Mouse (Mus musculus): ENCODE results near the gene Dppa3. TPM values are rescaled to one million over a fixed set of nuclear protein-coding genes. Genes with fewer than 3 reads are reported as not detected.
A peak's percentile ranks its signal among the peaks of the same experiment; 100 is the strongest.

The Dppa3 gene
- polyA plus RNA-seq, 2 experiments: 0.10 TPM; not detected in 1

DNA sequence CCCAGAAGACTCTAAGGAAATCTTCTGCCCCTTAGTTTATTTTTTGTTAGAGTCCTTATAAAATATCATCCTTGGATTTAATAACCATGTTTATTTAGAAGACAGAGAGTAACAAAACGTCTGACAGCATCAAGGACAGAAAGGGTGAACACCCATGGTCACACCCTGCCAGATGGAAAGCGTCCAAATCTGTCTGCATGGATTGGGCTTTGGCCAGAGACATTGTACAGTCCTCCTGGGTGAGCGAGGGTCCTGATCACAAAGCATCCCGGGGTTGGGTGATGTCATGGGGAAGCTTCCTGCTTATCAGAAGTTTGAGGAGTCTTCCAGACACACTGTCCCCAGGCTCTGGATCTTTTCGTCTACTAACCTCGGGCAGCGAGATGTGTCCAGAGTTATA lies 39.7 kb downstream of the Dppa3 start:
- no peak overlapping the region for H3K4me2 ChIP-seq (replicated peaks; ENCODE audit: low read depth, low read length, severe bottlenecking)

DNA sequence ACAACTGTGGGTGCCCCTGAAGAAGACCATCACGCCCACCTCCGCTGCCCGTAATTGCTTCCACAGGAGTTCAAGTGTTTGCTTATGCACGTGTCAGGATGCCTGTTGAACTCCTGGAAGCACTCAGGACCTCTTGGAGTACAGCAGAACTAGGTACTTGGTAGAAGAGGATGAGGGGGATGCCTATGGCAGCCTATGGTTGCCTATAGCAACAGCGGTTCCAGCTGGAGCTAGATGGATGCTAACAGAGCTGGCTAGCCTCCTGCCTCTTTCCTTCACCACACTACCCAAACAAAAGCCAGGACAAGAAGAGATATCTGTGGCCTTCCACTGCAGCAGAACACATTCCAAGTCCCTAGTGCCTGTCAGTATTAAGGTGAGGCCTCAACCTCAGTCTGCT lies 41.5 kb downstream of the Dppa3 start:
- no peak overlapping the region for H3K9ac ChIP-seq (ENCODE audit: low read depth, low read length, severe bottlenecking)
- peaks cover 5% of the 10 kb centered on the region; the same call in 1 of the 2 replicates for H3K4me1 ChIP-seq (ENCODE audit: control insufficient read depth, insufficient read depth, low read length)
- H3K27ac ChIP-seq (replicated peaks; ENCODE audit: low read depth, low read length): no peak overlapping the region
- no peak overlapping the region for H3K4me2 ChIP-seq (replicated peaks; ENCODE audit: low read depth, low read length, severe bottlenecking)
- H3K9me3 ChIP-seq (ENCODE audit: control insufficient read depth, low read length): no peaks in the 10 kb centered on the region
- 73% methylated on average over 5 of the region's 5 CpGs for WGBS
- DNase-seq (ENCODE audit: low spot score) (no peak), ATAC-seq (ENCODE audit: low FRiP score, low read depth) (no peak)
- H3K36me3 ChIP-seq (ENCODE audit: control insufficient read depth, insufficient read depth, low read length): no peaks in the 10 kb centered on the region
- H3K27me3 ChIP-seq (ENCODE audit: control insufficient read depth, insufficient read depth, low read length): peaks cover 9% of the 10 kb centered on the region; the same call in 1 of the 2 replicates
- H3K4me3 ChIP-seq (replicated peaks; ENCODE audit: low read length): no peak overlapping the region
- no peak for TF ChIP-seq POLR2A (IDR thresholded peaks at IDR 0.05; ENCODE audit: borderline replicate concordance, extremely low read depth, insufficient read depth, insufficient read length)

More for the DNA sequence above, 39.7 kb downstream of the Dppa3 start:
- Histone ChIP-seq H3K4me1 (ENCODE audit: control insufficient read depth, insufficient read depth, low read length) (peaks cover 5% of the 10 kb centered on the region; the same call in 1 of the 2 replicates), H3K27ac (replicated peaks; ENCODE audit: low read depth, low read length) (no peak overlapping the region), H3K9ac (ENCODE audit: low read depth, low read length, severe bottlenecking) (no peak overlapping the region), H3K4me3 (replicated peaks; ENCODE audit: low read length) (no peak overlapping the region), H3K9me3 (ENCODE audit: control insufficient read depth, low read length) (no peaks in the 10 kb centered on the region), H3K27me3 (ENCODE audit: control insufficient read depth, insufficient read depth, low read length) (peaks cover 9% of the 10 kb centered on the region; the same call in 1 of the 2 replicates), H3K36me3 (ENCODE audit: control insufficient read depth, insufficient read depth, low read length) (no peaks in the 10 kb centered on the region)
- 74% methylated on average over 7 of the region's 7 CpGs for WGBS
- no peak for DNase-seq (ENCODE audit: low spot score)
- no peak for ATAC-seq (ENCODE audit: low FRiP score, low read depth)
- TF ChIP-seq POLR2A (IDR thresholded peaks at IDR 0.05; ENCODE audit: borderline replicate concordance, extremely low read depth, insufficient read depth, insufficient read length): no peak

DNA sequence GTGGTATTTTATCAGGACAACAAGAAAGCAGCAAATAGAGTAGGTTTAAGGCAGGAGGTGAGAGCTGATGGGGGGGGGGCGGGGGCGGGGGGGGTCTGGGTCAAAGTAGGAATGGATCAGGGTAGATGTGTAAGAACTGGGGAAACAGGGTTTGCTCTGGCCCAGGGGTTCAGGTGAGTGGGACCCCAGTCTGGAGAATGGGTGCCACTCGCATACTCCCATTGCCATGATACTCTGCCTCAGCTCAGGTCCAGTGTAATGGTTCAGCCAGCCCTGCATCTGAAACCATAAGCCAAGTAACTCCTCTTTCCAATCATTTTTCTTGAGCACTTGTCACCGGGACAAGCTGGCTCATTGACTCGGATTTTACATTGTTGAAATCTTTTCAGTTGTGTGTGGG lies 42.6 kb downstream of the Dppa3 start:
- Histone ChIP-seq H3K9me3 (ENCODE audit: control insufficient read depth, low read length) (no peaks in the 10 kb centered on the region), H3K4me2 (replicated peaks; ENCODE audit: low read depth, low read length, severe bottlenecking) (no peak overlapping the region), H3K9ac (ENCODE audit: low read depth, low read length, severe bottlenecking) (no peak overlapping the region), H3K36me3 (ENCODE audit: control insufficient read depth, insufficient read depth, low read length) (no peaks in the 10 kb centered on the region), H3K4me1 (ENCODE audit: control insufficient read depth, insufficient read depth, low read length) (peaks cover 5% of the 10 kb centered on the region; the same call in 1 of the 2 replicates), H3K27me3 (ENCODE audit: control insufficient read depth, insufficient read depth, low read length) (0 out of 2 replicates have a peak, but pooled peaks cover under 1% of the 10 kb centered on the region), H3K4me3 (replicated peaks; ENCODE audit: low read length) (no peak overlapping the region), H3K27ac (replicated peaks; ENCODE audit: low read depth, low read length) (no peak overlapping the region)
- 84% methylated on average over 4 of the region's 5 CpGs for WGBS
- ATAC-seq (ENCODE audit: low FRiP score, low read depth): no peak
- TF ChIP-seq POLR2A (IDR thresholded peaks at IDR 0.05; ENCODE audit: borderline replicate concordance, extremely low read depth, insufficient read depth, insufficient read length): no peak
- no peak for DNase-seq (ENCODE audit: low spot score)

GRCm38 (mm10) chr6:122669406-122670200 lies 43.4 kb downstream of the Dppa3 start:
- Histone ChIP-seq H3K4me3 (replicated peaks; ENCODE audit: low read length) (peak overlapping the region; percentile 43), H3K4me2 (replicated peaks; ENCODE audit: low read depth, low read length, severe bottlenecking) (peak overlapping the region; percentile 58), H3K27me3 (ENCODE audit: control insufficient read depth, insufficient read depth, low read length) (no peaks in the 10 kb centered on the region), H3K36me3 (ENCODE audit: control insufficient read depth, insufficient read depth, low read length) (no peaks in the 10 kb centered on the region), H3K9ac (ENCODE audit: low read depth, low read length, severe bottlenecking) (peak overlapping the region; percentile 34; the same call in 1 of the 2 replicates), H3K4me1 (ENCODE audit: control insufficient read depth, insufficient read depth, low read length) (peaks cover 5% of the 10 kb centered on the region; the same call in 1 of the 2 replicates), H3K27ac (replicated peaks; ENCODE audit: low read depth, low read length) (no peak overlapping the region), H3K9me3 (ENCODE audit: control insufficient read depth, low read length) (no peaks in the 10 kb centered on the region)
- 10% methylated on average over 19 of the region's 19 CpGs for WGBS
- peak; percentile 39; the same call in 1 of the 2 replicates for TF ChIP-seq POLR2A (IDR thresholded peaks at IDR 0.05; ENCODE audit: borderline replicate concordance, extremely low read depth, insufficient read depth, insufficient read length)
- DNase-seq (ENCODE audit: low spot score): peak; percentile 95
- peak; percentile 89 for ATAC-seq (ENCODE audit: low FRiP score, low read depth)

- WGBS: 25% methylated on average over 10 of the region's 10 CpGs
- no peaks in the 10 kb centered on the region for H3K36me3 ChIP-seq (ENCODE audit: control insufficient read depth, insufficient read depth, low read length)
- no peak for TF ChIP-seq POLR2A (IDR thresholded peaks at IDR 0.05; ENCODE audit: borderline replicate concordance, extremely low read depth, insufficient read depth, insufficient read length)
- no peaks in the 10 kb centered on the region for H3K9me3 ChIP-seq (ENCODE audit: control insufficient read depth, low read length)
- H3K4me1 ChIP-seq (ENCODE audit: control insufficient read depth, insufficient read depth, low read length): peaks cover 5% of the 10 kb centered on the region; the same call in 1 of the 2 replicates
- peak overlapping the region; percentile 58 for H3K4me2 ChIP-seq (replicated peaks; ENCODE audit: low read depth, low read length, severe bottlenecking)
- ATAC-seq (ENCODE audit: low FRiP score, low read depth): no peak
- no peak for DNase-seq (ENCODE audit: low spot score)
- no peak overlapping the region for H3K27ac ChIP-seq (replicated peaks; ENCODE audit: low read depth, low read length)
- H3K27me3 ChIP-seq (ENCODE audit: control insufficient read depth, insufficient read depth, low read length): no peaks in the 10 kb centered on the region
- peak overlapping the region; percentile 34; the same call in 1 of the 2 replicates for H3K9ac ChIP-seq (ENCODE audit: low read depth, low read length, severe bottlenecking)
- H3K4me3 ChIP-seq (replicated peaks; ENCODE audit: low read length): peak overlapping the region; percentile 43
Observed at GRCm38 (mm10) chr6:122670201-122670551, 44.0 kb downstream of the Dppa3 start.
